In genomic region chr8:95166400-95166799, GRCm38 (mm10) we compare ENCODE assay signal across 23 mouse cellular contexts. TPM values are rescaled to one million over a fixed set of nuclear protein-coding genes. Genes with fewer than 3 reads are reported as not detected.
A peak's percentile ranks its signal among the peaks of the same experiment; 100 is the strongest.
DNase-seq lines count a peak whose midpoint lies in the region; ATAC-seq and TF ChIP-seq lines count a peak whose summit lies in the region.
"Had no signal": no experiment of that assay in that cellular context is flagged by ENCODE, and none has a peak within 500 bp of the region (broad histone marks: within the 10 kb centered on the region; RNA-seq: fewer than 3 reads in every experiment).

No protein-coding gene starts in this region.

- no peak for TF ChIP-seq CTCF in kidney, adult 2 months (conservative IDR thresholded peaks at IDR 0.05; ENCODE audit: insufficient read depth, insufficient read length, low read depth, low read length)

- DNase-seq in gastrocnemius, adult 18-20 months (ENCODE audit: low spot score) = peak; percentile 12
- DNase-seq in gastrocnemius, postnatal 4 days (ENCODE audit: low spot score in 2 of 2) = no peak
- peak; percentile 58 for DNase-seq in kidney, adult 2 months
- peak; percentile 26 for DNase-seq in retina, adult 2 months (ENCODE audit: low read depth, low spot score)
- no peak for DNase-seq in retina, postnatal 1 day
- no peak for DNase-seq in right cerebral cortex, postnatal 25 days
- DNase-seq: kidney, postnatal 14 days; liver, embryonic 13.5 days; spleen, adult 18-20 months; thymus, postnatal 14 days had no signal

- no peak for ATAC-seq in kidney, embryonic 16.5 days (ENCODE audit: low FRiP score, low TSS enrichment)
- ATAC-seq: forebrain, embryonic 13.5 days; intestine, embryonic 15.5 days; lung, postnatal 0 days had no signal

- H3K36me3 ChIP-seq in kidney, adult 2 months (ENCODE audit: control insufficient read depth, insufficient read depth, low read length) = no peaks in the 10 kb centered on the region
- no peaks in the 10 kb centered on the region for H3K36me3 ChIP-seq in kidney, embryonic 16.5 days (ENCODE audit: insufficient read depth, low read length)
- H3K36me3 ChIP-seq: embryonic facial prominence, embryonic 13.5 days; hindbrain, embryonic 12.5 days; intestine, embryonic 15.5 days; limb, embryonic 15.5 days; liver, embryonic 13.5 days; midbrain, embryonic 12.5 days; neural tube, embryonic 12.5 days had no signal

- TF ChIP-seq POLR2A in kidney, adult 2 months (IDR thresholded peaks at IDR 0.05; ENCODE audit: low read depth, low read length) = no peak

- H3K27ac ChIP-seq in kidney, adult 2 months (ENCODE audit: insufficient read depth, low read depth, low read length) = peak overlapping the region; percentile 44
- no peak overlapping the region for H3K27ac ChIP-seq in kidney, embryonic 16.5 days (ENCODE audit: low read length)
- H3K27ac ChIP-seq: embryonic facial prominence, embryonic 13.5 days; forebrain, embryonic 13.5 days; hindbrain, embryonic 12.5 days; hindbrain, postnatal 0 days; intestine, embryonic 15.5 days; left cerebral cortex, adult 2 months; limb, embryonic 15.5 days; liver, embryonic 13.5 days; midbrain, embryonic 12.5 days; neural tube, embryonic 12.5 days had no signal

- 63% methylated on average over 7 of the region's 7 CpGs for WGBS in kidney, adult 2 months
- WGBS in kidney, embryonic 16.5 days = 86% methylated on average over 7 of the region's 7 CpGs

- peaks cover 19% of the 10 kb centered on the region for H3K4me1 ChIP-seq in kidney, adult 2 months (ENCODE audit: control insufficient read depth, insufficient read depth, low read length)
- H3K4me1 ChIP-seq in kidney, embryonic 16.5 days (ENCODE audit: insufficient read depth, low read length) = 0 out of 2 replicates have a peak, but pooled peaks cover 6% of the 10 kb centered on the region
- H3K4me1 ChIP-seq: embryonic facial prominence, embryonic 13.5 days; forebrain, embryonic 13.5 days; intestine, embryonic 15.5 days; liver, embryonic 13.5 days; neural tube, embryonic 12.5 days had no signal

- no peaks in the 10 kb centered on the region for H3K27me3 ChIP-seq in kidney, adult 2 months (replicated peaks; ENCODE audit: control insufficient read depth, insufficient read depth, low read length)
- H3K27me3 ChIP-seq in kidney, embryonic 16.5 days (ENCODE audit: insufficient read depth, low read length) = no peaks in the 10 kb centered on the region
- H3K27me3 ChIP-seq: embryonic facial prominence, embryonic 13.5 days; forebrain, embryonic 13.5 days; hindbrain, embryonic 12.5 days; intestine, embryonic 15.5 days; limb, embryonic 15.5 days; liver, embryonic 13.5 days; neural tube, embryonic 12.5 days had no signal

- no peak overlapping the region for H3K4me2 ChIP-seq in kidney, embryonic 16.5 days (replicated peaks; ENCODE audit: low read depth, low read length)
- H3K4me2 ChIP-seq: embryonic facial prominence, embryonic 13.5 days; forebrain, embryonic 13.5 days; hindbrain, embryonic 12.5 days; intestine, embryonic 15.5 days; limb, embryonic 15.5 days; liver, embryonic 13.5 days; midbrain, embryonic 12.5 days; neural tube, embryonic 12.5 days had no signal

- H3K4me3 ChIP-seq in kidney, adult 2 months (ENCODE audit: insufficient read depth, low read depth, low read length) = no peak overlapping the region
- no peak overlapping the region for H3K4me3 ChIP-seq in kidney, embryonic 16.5 days (ENCODE audit: low read length)
- H3K4me3 ChIP-seq: embryonic facial prominence, embryonic 13.5 days; forebrain, embryonic 13.5 days; hindbrain, embryonic 12.5 days; intestine, embryonic 15.5 days; left cerebral cortex, adult 2 months; limb, embryonic 15.5 days; liver, embryonic 13.5 days; megakaryocyte, embryonic 14.5 days; midbrain, embryonic 12.5 days; myocyte; neural tube, embryonic 12.5 days had no signal

- no peaks in the 10 kb centered on the region for H3K9me3 ChIP-seq in kidney, embryonic 16.5 days (ENCODE audit: low read length)
- H3K9me3 ChIP-seq: embryonic facial prominence, embryonic 13.5 days; forebrain, embryonic 13.5 days; hindbrain, embryonic 12.5 days; intestine, embryonic 15.5 days; limb, embryonic 15.5 days; liver, embryonic 13.5 days; megakaryocyte, embryonic 14.5 days; midbrain, embryonic 12.5 days; neural tube, embryonic 12.5 days had no signal

- H3K9ac ChIP-seq in kidney, embryonic 16.5 days (replicated peaks; ENCODE audit: low read length) = no peak overlapping the region
- H3K9ac ChIP-seq: embryonic facial prominence, embryonic 13.5 days; forebrain, embryonic 13.5 days; hindbrain, embryonic 12.5 days; intestine, embryonic 15.5 days; limb, embryonic 15.5 days; liver, embryonic 13.5 days; midbrain, embryonic 12.5 days; neural tube, embryonic 12.5 days had no signal

RNA-seq across cellular contexts. Expression of gene Kifc3, which starts 36.2 kb away (rescaled TPM):
- total RNA-seq in gastrocnemius, adult 18-20 months (2021) = 10 to 100 TPM in 1 of 2 experiments, 1 to 10 TPM in 1; 8.7 to 14.5 TPM
- total RNA-seq in gastrocnemius, postnatal 4 days (2021) = 10 to 100 TPM; 39.0 to 40.9 TPM
- polyA plus RNA-seq in kidney, adult 2 months (2012; rRNA removed) = 92.3 and 100 TPM in 2 replicates
- 32.5 and 37.7 TPM in 2 replicates for polyA plus RNA-seq in kidney, embryonic 16.5 days (2015; fragmentation: Nextera tagmentation; extraction: Ambion mirVana)

Comparison
In these comparisons a context has a peak if more than half of its experiments do, and no peak if none do; other contexts are left out.
1. DNase-seq: peak in gastrocnemius, adult 18-20 months (single experiment), kidney, adult 2 months (single experiment) and retina, adult 2 months (single experiment); none in gastrocnemius, postnatal 4 days (0 of 2), retina, postnatal 1 day (single experiment) and right cerebral cortex, postnatal 25 days (single experiment).